Mouse (Mus musculus) duodenum, adult 2 months (tissue): ENCODE results near the gene Cnot10. TPM values are rescaled to one million over a fixed set of nuclear protein-coding genes. Genes with fewer than 3 reads are reported as not detected.

Experiments used
- polyA plus RNA-seq: library from polyadenylated mRNA; depleted of rRNA; stranded (reverse); fragments of >200 nt; gene quantifications from 2 replicates; pipeline ENCODE4 v1.2.3, GENCODE M21; 2012; ENCODE audit warnings: low replicate concordance; rRNA removed

Gene Cnot10
- polyA plus RNA-seq, result 10.3 and 11.2 TPM in 2 replicates

GRCm38 (mm10) chr9:114639839-114640646, at the start of gene Cnot10:
Cnot10 (minus strand) TSS chr9:114640184.

GRCm38 (mm10) chr9:114688252-114688952, 48.4 kb upstream of the Cnot10 start, which contains the start of gene Dync1li1:
Dync1li1 (plus strand) TSS chr9:114688790.

GRCm38 (mm10) chr9:114563761-114564606, 76.0 kb downstream of the Cnot10 start, which contains the start of gene Trim71:
Trim71 (minus strand) TSS chr9:114564369.

Other genes starting within 250 kb of the Cnot10 start
- 27.8 and 33.4 TPM in 2 replicates for gene Crtap, start 249.5 kb downstream of the Cnot10 start, polyA plus RNA-seq
- gene Glb1, start 239.1 kb downstream of the Cnot10 start, polyA plus RNA-seq, result 22.9 and 34.2 TPM in 2 replicates
- gene Tmppe, start 239.1 kb downstream of the Cnot10 start, polyA plus RNA-seq, result 2.1 and 4.9 TPM in 2 replicates
- 0.19 and 0.26 TPM in 2 replicates for gene Ccr4, start 135.3 kb downstream of the Cnot10 start, polyA plus RNA-seq
- 0.23 TPM in 1 of 2 replicates, not detected in the other for gene C130032M10Rik, start 124.5 kb downstream of the Cnot10 start, polyA plus RNA-seq
- not detected in 2 replicates for gene Trim71, start 75.8 kb downstream of the Cnot10 start, polyA plus RNA-seq
- 11.2 and 13.3 TPM in 2 replicates for gene Dync1li1, start 48.6 kb upstream of the Cnot10 start, polyA plus RNA-seq
- gene Cmtm6, start 90.9 kb upstream of the Cnot10 start, polyA plus RNA-seq, result 34.5 and 46.1 TPM in 2 replicates
- 96.6 and 104 TPM in 2 replicates for gene Cmtm7, start 141.7 kb upstream of the Cnot10 start, polyA plus RNA-seq
- gene Cmtm8, start 204.0 kb upstream of the Cnot10 start, polyA plus RNA-seq, result 7.4 and 33.9 TPM in 2 replicates